Mouse (Mus musculus) forebrain, embryonic 14.5 days (tissue): ENCODE data around the gene Nipal3. TPM values are rescaled to one million over a fixed set of nuclear protein-coding genes. Genes with fewer than 3 reads are reported as not detected.

Experiments used
- ATAC-seq: fragments of 200-750 bp; cut with Nextera tagmentation; 2 replicates; pipeline ENCODE4 v1.8.0; 2017; ENCODE audit warnings: mild to moderate bottlenecking, moderate library complexity
- DNase-seq: peaks from one replicate; pipeline ENCODE4 v3.0.0-alpha.2; 2015; ENCODE audit warnings: low spot score
- H3K27ac ChIP-seq: fragments of 300-500 bp; sonication (generic); 2 replicates; pipeline ENCODE4 v1.5.1; 2014; ENCODE audit warnings: low read depth, mild to moderate bottlenecking, control low read depth, low read length, moderate library complexity
- H3K27me3 ChIP-seq: fragments of 300-500 bp; sonication (generic); replicated peaks from 2 replicates; pipeline ENCODE4 v1.6.1; 2014; ENCODE audit warnings: low read length, control low read depth, mixed read lengths; ENCODE audit not compliant: control insufficient read depth, insufficient read depth
- H3K36me3 ChIP-seq: fragments of 300-500 bp; sonication (generic); 2 replicates; pipeline ENCODE4 v1.6.1; 2014; ENCODE audit warnings: low read length, control low read depth; ENCODE audit not compliant: control insufficient read depth, insufficient read depth
- H3K4me1 ChIP-seq: fragments of 300-500 bp; sonication (generic); 2 replicates; pipeline ENCODE4 v1.6.1; 2014; ENCODE audit warnings: antibody characterized with exemption, low read length, control low read depth; ENCODE audit not compliant: control insufficient read depth, insufficient read depth
- H3K4me2 ChIP-seq: fragments of 300-500 bp; sonication (generic); 2 replicates; pipeline ENCODE4 v1.6.1; 2014; ENCODE audit warnings: mild to moderate bottlenecking, control low read depth, low read length
- H3K4me3 ChIP-seq: fragments of 300-500 bp; sonication (generic); 2 replicates; pipeline ENCODE4 v1.5.1; 2014; ENCODE audit warnings: low read depth, low read length, control low read depth
- H3K9ac ChIP-seq: fragments of 300-500 bp; sonication (generic); 2 replicates; pipeline ENCODE4 v1.6.1; 2014; ENCODE audit warnings: mild to moderate bottlenecking, low read length, control low read depth, moderate library complexity
- H3K9me3 ChIP-seq: fragments of 300-500 bp; sonication (generic); replicated peaks from 2 replicates; pipeline ENCODE4 v1.6.1; 2016; ENCODE audit warnings: low read length, control low read depth, mixed read lengths; ENCODE audit not compliant: control insufficient read depth
- WGBS: fragments of 180-500 bp; shearing (Covaris S2); extraction: QIAGEN DNeasy Blood & Tissue Kit; methylation state at CpG from one replicate; pipeline ENCODE4 v1.1.7; 2014; 5-methylcytosine and 5-hydroxymethylcytosine counted together
- microRNA counts: library from miRNA; unstranded; fragments of <30 nt; microRNA quantifications from one replicate; lab custom pipeline; 2016
- microRNA-seq: library from miRNA; unstranded; fragments of <30 nt; microRNA quantifications from one replicate; pipeline ENCODE4, GENCODE M21; 2016
- polyA plus RNA-seq: library from polyadenylated mRNA; unstranded; fragments of >200 nt; fragmentation: Nextera tagmentation; extraction: Ambion mirVana; gene quantifications from 2 replicates; pipeline ENCODE4 v1.2.1, GENCODE M21; 2014

Gene Nipal3
- polyA plus RNA-seq, 1 experiment from 2014 or later, result 5.3 TPM

DNA sequence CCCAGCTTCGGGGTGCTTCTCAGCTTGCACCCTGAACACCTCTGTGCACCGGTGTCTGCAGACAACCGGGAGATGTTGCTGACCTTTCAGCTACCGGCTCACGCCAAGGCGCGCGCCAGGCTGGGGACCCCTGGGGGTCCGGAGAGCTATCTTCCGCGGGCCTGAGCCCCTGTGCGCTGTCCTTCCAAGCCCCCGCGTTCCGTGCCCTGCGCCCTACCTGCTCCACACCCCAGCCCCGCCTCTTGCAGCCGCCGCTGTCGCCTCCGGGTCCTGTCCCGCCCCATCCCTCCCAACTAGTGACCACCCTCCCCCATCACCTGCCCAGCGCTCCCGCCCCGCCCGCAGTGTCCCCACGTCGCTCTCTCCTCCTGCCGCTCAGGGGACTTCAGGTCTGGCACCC, 96.8 kb downstream of the Nipal3 start, which contains the start of gene Ncmap:
Gene Ncmap, minus strand, starts transcription at position 237 of the 400 bp plus-strand sequence.
- H3K27me3 ChIP-seq, result peaks cover 18% of the 10 kb centered on the region
- H3K9me3 ChIP-seq, result no peaks in the 10 kb centered on the region
- no peak within 1 kb of the TSS for H3K27ac ChIP-seq
- no peaks in the 10 kb centered on the region for H3K36me3 ChIP-seq
- H3K4me2 ChIP-seq, result peak within 1 kb of the TSS; percentile 50
- DNase-seq (no peak), ATAC-seq (no peak)
- peak within 1 kb of the TSS; percentile 41 for H3K9ac ChIP-seq
- WGBS, result under 1% methylated on average over 27 of the region's 29 CpGs
- H3K4me3 ChIP-seq, result peak within 1 kb of the TSS; percentile 23
- no peaks in the 10 kb centered on the region for H3K4me1 ChIP-seq

DNA sequence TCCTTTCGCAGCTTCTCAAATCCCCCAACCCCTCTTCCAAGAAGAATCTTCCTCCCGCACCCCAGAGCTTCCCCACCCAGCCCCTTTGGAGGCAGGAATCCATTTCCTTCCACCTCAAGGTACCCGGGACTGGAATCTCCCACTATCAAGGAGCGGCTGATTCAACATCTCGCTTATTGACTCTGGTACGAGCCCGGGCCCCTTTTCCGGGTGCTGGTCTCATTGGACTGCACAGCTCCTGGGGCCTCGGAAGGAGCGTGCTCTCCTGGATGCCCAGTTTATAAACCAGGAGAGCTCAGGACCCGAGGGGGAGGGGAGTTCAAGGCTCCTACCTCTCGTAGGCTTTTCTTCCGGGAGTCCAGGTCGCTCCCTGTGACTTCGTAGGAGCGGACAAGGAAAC, 97.3 kb downstream of the Nipal3 start:
- Histone ChIP-seq H3K4me1 (no peaks in the 10 kb centered on the region), H3K27ac (no peak overlapping the region), H3K9me3 (no peaks in the 10 kb centered on the region), H3K4me3 (peak overlapping the region; percentile 23), H3K9ac (peak overlapping the region; percentile 41), H3K27me3 (peaks cover 18% of the 10 kb centered on the region), H3K36me3 (no peaks in the 10 kb centered on the region), H3K4me2 (peak overlapping the region; percentile 50)
- ATAC-seq, result no peak
- WGBS, result 4% methylated on average over 16 of the region's 16 CpGs
- DNase-seq, result no peak

DNA sequence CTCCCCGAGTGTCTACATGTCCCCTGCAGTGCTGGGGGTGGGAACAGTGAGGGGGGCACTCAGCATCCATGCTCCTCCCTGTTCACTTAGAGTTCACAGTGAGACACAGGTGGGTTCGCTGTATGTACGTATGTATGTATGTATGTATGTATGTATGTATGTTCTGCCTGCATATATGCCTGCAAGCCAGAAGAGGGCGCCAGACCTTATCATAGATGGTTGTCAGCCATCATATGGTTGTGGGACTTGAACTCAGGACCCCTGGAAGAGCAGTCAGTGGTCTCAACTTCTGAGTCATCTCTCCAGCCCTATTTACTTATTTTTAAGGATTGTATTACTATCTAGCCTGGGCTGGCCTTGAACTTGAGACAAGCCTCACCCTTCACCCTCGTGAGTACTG, 98.5 kb downstream of the Nipal3 start:
- Histone ChIP-seq H3K27me3 (peaks cover 18% of the 10 kb centered on the region), H3K36me3 (no peaks in the 10 kb centered on the region), H3K9me3 (no peaks in the 10 kb centered on the region), H3K27ac (no peak overlapping the region), H3K4me2 (no peak overlapping the region), H3K4me3 (no peak overlapping the region), H3K9ac (no peak overlapping the region), H3K4me1 (no peaks in the 10 kb centered on the region)
- 90% methylated on average over 5 of the region's 5 CpGs for WGBS
- no peak for DNase-seq
- ATAC-seq, result no peak

MicroRNA genes within 50 kb of the gene (microRNA counts, 519-probe panel; counts per million panel counts)
- not detected for microRNA mmu-miR-700 (lab: Ali Mortazavi, UCI)

Small RNA genes within 50 kb of the gene (microRNA-seq; reads per million reads assigned to microRNA genes)
- gene Gm25317 (not detected), gene Mir700 (208 reads per million, percentile 66 among the genes with 10 or more reads in this experiment)

Other genes starting within 250 kb of the Nipal3 start
- 74.1 and 74.4 TPM in 2 replicates for gene Clic4, start 222.2 kb downstream of the Nipal3 start, polyA plus RNA-seq
- 129 and 152 TPM in 2 replicates for gene Srrm1, start 141.7 kb downstream of the Nipal3 start, polyA plus RNA-seq
- gene Ncmap, start 96.8 kb downstream of the Nipal3 start, polyA plus RNA-seq, result 0.41 and 0.49 TPM in 2 replicates
- gene Rcan3, start 61.2 kb downstream of the Nipal3 start, polyA plus RNA-seq, result 17.7 and 27.5 TPM in 2 replicates
- gene Stpg1, start 248 bp downstream of the Nipal3 start, polyA plus RNA-seq, result 0.19 TPM in 2 replicates
- 0.55 and 0.62 TPM in 2 replicates for gene Grhl3, start 78.6 kb upstream of the Nipal3 start, polyA plus RNA-seq
- gene Ifnlr1, start 191.2 kb upstream of the Nipal3 start, polyA plus RNA-seq, result 0.15 TPM in 1 of 2 replicates, not detected in the other
- gene Il22ra1, start 233.1 kb upstream of the Nipal3 start, polyA plus RNA-seq, result not detected in 2 replicates